Mouse (Mus musculus): Measurements from ENCODE around the gene Cd164. TPM values are rescaled to one million over a fixed set of nuclear protein-coding genes. Genes with fewer than 3 reads are reported as not detected.

The Cd164 gene
- total RNA-seq, 2 experiments from 2014 or later: 215 to 243 TPM

Other genes starting within 250 kb of the Cd164 start
- 10 to 100 TPM; 16.5 to 21.9 TPM for gene Fig4, start 216.2 kb upstream of the Cd164 start, total RNA-seq (2021)
- not detected for gene Ak9, start 215.4 kb upstream of the Cd164 start, total RNA-seq (2021)
- 10 to 100 TPM; 16.9 to 19.9 TPM for gene Zbtb24, start 69.0 kb upstream of the Cd164 start, total RNA-seq (2021)
- gene Mical1, start 43.1 kb upstream of the Cd164 start, total RNA-seq (2021): 1 to 10 TPM; 7.8 to 9.8 TPM
- 10 to 100 TPM; 20.5 to 27.0 TPM for gene Smpd2, start 29.0 kb upstream of the Cd164 start, total RNA-seq (2021)
- gene Ppil6, start 29.0 kb upstream of the Cd164 start, total RNA-seq (2021): 1 to 10 TPM in 1 of 2 experiments, under 1 TPM in 1; 0.50 to 1.2 TPM
- gene Ccdc162, start 197.2 kb downstream of the Cd164 start, total RNA-seq (2021): under 1 TPM; 0.33 to 0.53 TPM

All from adrenal gland, postnatal 36 days (tissue).